In the genomic region with DNA sequence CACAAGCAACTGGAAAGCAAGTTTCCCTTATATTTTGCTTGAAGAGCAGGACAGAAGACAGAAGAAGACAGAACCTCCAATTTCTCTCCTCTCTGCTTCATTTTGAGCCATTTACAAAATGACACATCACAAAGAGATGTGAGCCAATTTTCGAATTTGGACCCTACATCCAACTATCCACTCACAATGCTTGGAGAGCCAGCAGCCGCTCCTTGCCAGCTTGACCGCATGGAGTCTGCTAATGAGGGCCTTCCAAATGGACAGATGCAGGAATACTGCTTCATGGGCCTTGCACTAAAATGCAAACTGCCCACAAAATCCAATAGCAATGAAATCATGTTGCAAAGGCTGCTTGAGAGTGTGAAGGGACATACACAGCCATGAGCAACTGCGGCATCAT, we compare ENCODE assay signal across 6 mouse cellular contexts. TPM values are rescaled to one million over a fixed set of nuclear protein-coding genes. Genes with fewer than 3 reads are reported as not detected.
"Had no signal": no experiment of that assay in that cellular context is flagged by ENCODE, and none has a peak within 500 bp of the region (broad histone marks: within the 10 kb centered on the region; RNA-seq: fewer than 3 reads in every experiment).

No protein-coding gene starts in this region.

- DNase-seq: kidney, postnatal 4 days; lung, postnatal 14 days; right cerebral cortex, adult 18-20 months; right cerebral cortex, postnatal 25 days; thymus, postnatal 36 days had no signal

RNA-seq across cellular contexts. Expression of gene Kcnip4, which starts 47.2 kb away (rescaled TPM):
- total RNA-seq: megakaryocyte-erythroid progenitor cell, adult 5-6 weeks had no signal
